Mouse (Mus musculus): ENCODE measurements at regions not wholly inside any gene's neighbourhood (a gene's known extent, or its start where the extent isn't known, plus 50 kb on each side); places are given as distances from the start of the nearest gene placed in this dataset.

GRCm38 (mm10) chr5:74773558-74774429 lies 71.1 kb upstream of the Lnx1 start:
- DNase-seq (ENCODE audit: low spot score in 2 of 2): no peak

DNA sequence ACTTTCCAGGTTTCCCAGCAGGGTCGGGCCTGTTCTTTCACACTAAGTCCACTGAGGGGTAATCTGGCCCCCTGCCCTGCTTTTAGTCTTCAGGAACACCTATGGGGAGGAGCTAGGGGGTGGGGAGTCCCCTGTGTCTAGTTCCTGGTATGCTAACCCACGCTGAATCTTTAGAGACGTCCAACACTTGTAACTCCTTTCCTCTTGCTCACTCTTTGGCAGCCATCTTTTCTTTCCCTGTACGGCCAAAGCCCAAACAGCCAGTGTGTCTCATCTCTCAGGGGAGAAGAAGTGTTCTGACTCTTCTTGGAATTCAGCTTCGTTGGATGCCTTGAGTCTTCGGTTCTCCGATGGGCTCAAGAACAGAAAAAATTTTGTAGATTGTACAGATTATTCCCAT lies 68.4 kb upstream of the Lnx1 start:
- peak; percentile 12 to 15 for DNase-seq (ENCODE audit: low spot score in 2 of 2)

- no peak for DNase-seq (ENCODE audit: low spot score in 2 of 2)
These were observed 66.3 kb upstream of the Lnx1 start for GRCm38 (mm10) chr5:74769023-74769422.

DNA sequence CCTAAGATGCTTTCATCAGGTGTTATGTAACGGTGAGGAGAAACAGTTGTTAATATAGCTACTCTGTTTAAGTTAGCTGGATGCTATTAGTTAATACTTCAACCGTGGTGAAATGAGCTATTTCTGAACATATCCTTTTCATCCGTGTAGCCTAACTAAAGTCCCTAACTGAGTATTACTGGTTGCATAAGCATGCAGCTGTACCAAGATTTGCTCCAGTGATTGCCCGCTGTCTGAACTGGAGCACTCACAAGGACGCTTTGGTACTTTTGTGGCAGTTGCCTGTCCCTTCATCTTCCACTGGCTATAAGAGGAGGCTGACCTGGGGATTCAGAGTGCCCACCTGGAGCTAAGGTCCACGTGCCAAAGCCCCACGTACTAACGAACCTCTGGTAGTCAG lies 65.3 kb upstream of the Lnx1 start:
- no peak for DNase-seq (ENCODE audit: low spot score in 2 of 2)

DNA sequence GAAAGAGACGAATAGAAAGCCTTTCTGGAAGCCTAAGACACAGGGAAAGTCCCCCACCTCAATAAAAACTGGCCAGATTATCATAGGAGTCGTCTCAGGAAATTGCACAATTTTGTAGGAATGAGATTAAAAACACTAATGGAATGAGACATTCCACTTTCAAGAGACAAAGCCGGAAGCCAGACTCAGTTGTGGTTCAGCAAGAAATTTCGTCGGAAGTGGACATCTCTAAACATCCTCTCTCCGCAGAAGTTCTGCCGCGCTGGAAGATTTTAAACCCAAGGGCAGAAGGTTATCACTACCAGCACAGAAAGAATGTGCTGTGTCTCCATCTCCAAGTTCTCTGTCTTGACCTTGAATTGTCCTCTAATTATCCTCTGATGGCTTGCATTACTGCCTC lies 63.5 kb upstream of the Lnx1 start:
- DNase-seq (ENCODE audit: low spot score in 2 of 2): no peak

DNA sequence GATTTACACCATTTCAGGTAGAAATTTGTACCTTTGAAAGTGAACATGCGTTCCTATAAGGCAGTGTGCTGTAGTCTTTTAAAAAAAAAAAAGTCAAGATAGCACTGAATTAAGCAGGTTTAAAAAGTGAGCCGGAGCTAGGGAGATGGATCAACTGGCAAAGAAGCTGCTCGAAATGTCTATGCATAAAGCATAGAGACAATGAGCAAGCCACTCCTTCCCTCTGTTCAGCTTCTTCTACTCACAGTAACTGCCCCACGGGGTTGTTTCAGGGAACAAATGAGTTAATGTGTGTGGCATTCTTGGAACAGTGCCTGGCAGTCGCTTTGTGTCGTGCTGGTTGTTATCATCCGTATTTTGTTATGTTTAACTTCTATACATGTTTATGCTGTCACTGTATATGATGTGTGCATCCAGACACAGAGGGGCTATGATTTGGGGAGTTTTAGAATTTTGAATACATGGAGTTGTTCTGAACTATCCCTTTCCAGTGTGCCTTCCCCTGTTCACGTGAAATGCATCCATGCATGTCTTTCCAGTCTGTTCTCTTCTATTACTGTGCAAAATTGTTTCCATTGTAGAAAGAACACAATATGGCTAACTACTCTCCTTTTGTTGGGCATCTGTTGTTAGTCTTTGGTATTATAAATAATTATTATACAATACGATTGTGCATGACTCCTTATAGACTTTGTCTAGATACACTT lies 62.5 kb upstream of the Lnx1 start:
- no peak for DNase-seq (ENCODE audit: low spot score in 2 of 2)

- DNase-seq (ENCODE audit: low spot score in 2 of 2): no peak
These were observed 54.8 kb upstream of the Lnx1 start for GRCm38 (mm10) chr5:74757557-74757956.

DNA sequence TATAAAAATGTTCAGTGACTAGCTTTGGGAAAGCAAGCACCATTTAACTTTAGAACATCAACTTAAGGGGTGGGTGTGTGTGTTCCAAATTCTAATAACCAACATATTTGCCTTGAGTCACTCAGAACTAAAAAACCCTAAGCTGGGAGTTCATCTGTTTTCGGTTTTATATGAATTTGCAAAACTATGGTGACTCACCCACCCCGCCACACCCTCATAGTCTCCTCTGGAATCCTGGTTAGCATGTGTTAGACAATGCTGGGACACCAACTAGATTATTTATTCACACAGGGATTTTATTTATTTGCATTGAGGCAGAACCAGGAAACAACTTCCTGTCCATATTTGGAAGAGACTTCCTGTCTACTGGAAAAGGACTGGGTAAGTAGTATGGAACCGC lies 50.2 kb upstream of the Lnx1 start:
- no peak for DNase-seq (ENCODE audit: low spot score in 2 of 2)
